Mouse (Mus musculus) embryo, embryonic 11 days (tissue): ENCODE measurements around the gene Slc39a13.
"Not testable (repeated sequence)": the region's sequence is repeated elsewhere in the genome, so short reads cannot be mapped to it uniquely, and the experiment has no call there.

Experiments
- DNase-seq: peaks from one replicate; pipeline ENCODE4 v3.0.0-alpha.2; 2015

Slc39a13 gene

GRCm38 (mm10) chr2:91023131-91023530 is 47.1 kb downstream of the Slc39a13 start:
- DNase-seq = no peak

- not testable (repeated sequence) for DNase-seq
Observed at GRCm38 (mm10) chr2:91022266-91022665, 48.0 kb downstream of the Slc39a13 start.

- no peak for DNase-seq
Observed at GRCm38 (mm10) chr2:91019911-91020310, 50.3 kb downstream of the Slc39a13 start.

- DNase-seq = no peak
Observed at GRCm38 (mm10) chr2:91018061-91018788, 52.0 kb downstream of the Slc39a13 start.

GRCm38 (mm10) chr2:91015386-91015785 is 54.8 kb downstream of the Slc39a13 start:
- DNase-seq = no peak

- no peak for DNase-seq
Observed at GRCm38 (mm10) chr2:91013881-91014280, 56.3 kb downstream of the Slc39a13 start.
